Mouse (Mus musculus): ENCODE measurements around the gene Herpud2. TPM values are rescaled to one million over a fixed set of nuclear protein-coding genes. Genes with fewer than 3 reads are reported as not detected.

The Herpud2 gene
- polyA plus RNA-seq (2015; fragmentation: Illumina TruSeq; extraction: RNeasy Lipid Tissue Mini Kit (QIAGEN cat#74804); ENCODE audit: low read depth, low replicate concordance) = 37.1 TPM

GRCm38 (mm10) chr9:25151611-25152241 is at the start of gene Herpud2:
Gene Herpud2 (minus strand): TSS chr9:25151820.

GRCm38 (mm10) chr9:25089122-25089521 is 62.5 kb downstream of the Herpud2 start, which contains the start of gene Gm10181:
Gene Gm10181 (plus strand): TSS chr9:25089422.

Other genes with a start within 250 kb of the Herpud2 start
- not detected for gene Gm10181, start 62.4 kb downstream of the Herpud2 start, polyA plus RNA-seq (2015; fragmentation: Illumina TruSeq; extraction: RNeasy Lipid Tissue Mini Kit (QIAGEN cat#74804); ENCODE audit: low read depth, low replicate concordance)
- 575 TPM for gene Sept7, start 100.6 kb upstream of the Herpud2 start, polyA plus RNA-seq (2015; fragmentation: Illumina TruSeq; extraction: RNeasy Lipid Tissue Mini Kit (QIAGEN cat#74804); ENCODE audit: low read depth, low replicate concordance)

Data from brain, adult 10 weeks (tissue).